ENCODE assay signal across 12 mouse cellular contexts in the genomic region with DNA sequence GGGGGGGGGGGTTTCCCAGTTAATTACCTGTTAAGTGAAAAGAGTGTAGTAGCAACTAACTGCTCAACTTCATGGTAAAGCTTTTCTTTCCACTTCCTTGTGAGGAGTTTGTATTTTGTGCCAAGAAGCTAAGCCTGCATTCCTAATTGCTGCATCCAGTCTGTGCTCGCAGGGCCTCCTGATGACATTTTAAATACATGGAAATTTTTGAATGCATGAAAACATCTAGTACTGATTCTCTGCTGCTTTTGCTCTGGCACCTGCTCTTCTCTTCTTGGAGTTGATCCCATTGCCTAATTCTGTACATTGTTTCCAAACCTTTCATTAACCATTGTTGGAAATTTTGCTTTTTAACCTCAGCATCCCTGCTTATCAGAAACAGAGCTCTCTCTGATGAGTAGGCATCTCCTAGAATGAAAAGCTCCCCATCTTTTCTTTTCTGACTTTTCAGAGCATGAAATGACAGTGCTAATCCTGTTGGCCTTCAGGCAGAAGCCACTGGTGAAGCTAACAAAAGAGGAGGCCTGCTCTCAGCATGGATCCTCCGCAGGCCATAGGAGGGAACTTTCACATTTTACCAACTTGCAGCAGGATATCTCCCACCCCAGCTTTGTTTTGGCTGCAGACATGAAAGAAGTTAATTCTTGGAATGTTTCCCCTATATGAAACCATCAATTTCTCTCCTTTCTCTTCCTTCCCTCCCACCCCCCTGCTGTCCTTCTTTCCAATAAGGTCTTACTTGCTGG.
DNase-seq lines count a peak whose midpoint lies in the region; ATAC-seq lines count a peak whose summit lies in the region.
"Had no signal": no experiment of that assay in that cellular context is flagged by ENCODE, and none has a peak within 500 bp of the region (broad histone marks: within the 10 kb centered on the region; RNA-seq: fewer than 3 reads in every experiment).

No protein-coding gene starts in this region.

- 0 out of 2 replicates have a peak, but pooled peaks cover 3% of the 10 kb centered on the region for H3K36me3 ChIP-seq in hindbrain, embryonic 15.5 days

- no peak overlapping the region for H3K9ac ChIP-seq in hindbrain, embryonic 15.5 days

- 0 out of 2 replicates have a peak overlapping the region, but pooled peaks have one; percentile 9 for H3K27ac ChIP-seq in hindbrain, embryonic 15.5 days (replicated peaks)

- H3K4me1 ChIP-seq in hindbrain, embryonic 15.5 days (replicated peaks) = peaks cover 8% of the 10 kb centered on the region; the same call in 1 of the 2 replicates

- 15% methylated on average over 2 of the region's 2 CpGs for WGBS in hindbrain, embryonic 15.5 days

- H3K9me3 ChIP-seq in hindbrain, embryonic 15.5 days = no peaks in the 10 kb centered on the region

- ATAC-seq in hindbrain, embryonic 15.5 days (ENCODE audit: low FRiP score, low read depth) = no peak

- DNase-seq in layer of hippocampus, adult 9-11 months = peak; percentile 32
- DNase-seq in layer of hippocampus, postnatal 10 days (ENCODE audit: low spot score in 2 of 2) = no peak
- DNase-seq in cerebellum, adult 9-10 months = peak; percentile 55
- peak; percentile 41 for DNase-seq in retina, embryonic 14.5 days (ENCODE audit: low spot score)
- no peak for DNase-seq in gastrocnemius, adult 18-20 months (ENCODE audit: low spot score)
- no peak for DNase-seq in adrenal gland, adult 18-20 months (ENCODE audit: low spot score in 2 of 2)
- DNase-seq in right cerebral cortex, adult 2 months (ENCODE audit: low spot score in 2 of 2) = no peak
- DNase-seq: gastrocnemius, postnatal 14 days; kidney, adult 18-20 months; lung, postnatal 10 days had no signal

- H3K4me3 ChIP-seq in hindbrain, embryonic 15.5 days = no peak overlapping the region
- H3K4me3 ChIP-seq: myocyte had no signal

- no peak overlapping the region for H3K4me2 ChIP-seq in hindbrain, embryonic 15.5 days

- H3K27me3 ChIP-seq in hindbrain, embryonic 15.5 days = no peaks in the 10 kb centered on the region

Comparison
In these comparisons a context has a peak if more than half of its experiments do, and no peak if none do; other contexts are left out.
1. DNase-seq: peak in layer of hippocampus, adult 9-11 months (single experiment), cerebellum, adult 9-10 months (single experiment) and retina, embryonic 14.5 days (single experiment); none in layer of hippocampus, postnatal 10 days (0 of 2), gastrocnemius, adult 18-20 months (single experiment), adrenal gland, adult 18-20 months (0 of 2) and right cerebral cortex, adult 2 months (0 of 2).